Mouse (Mus musculus): ENCODE data around the gene Nnat. TPM values are rescaled to one million over a fixed set of nuclear protein-coding genes. Genes with fewer than 3 reads are reported as not detected.
A peak's percentile ranks its signal among the peaks of the same experiment; 100 is the strongest.

The Nnat gene
- total RNA-seq (2021): 1 to 10 TPM; 3.9 to 6.4 TPM

- intact Hi-C loops (cut with DNase I): no loop called here
- DNase-seq: peak in 1 of 2 experiments; percentile 27
These were observed at the start of gene Nnat for GRCm38 (mm10) chr2:157559858-157560257. Nnat (plus strand) TSS chr2:157560078.

GRCm38 (mm10) chr2:157512859-157513258 is 47.0 kb upstream of the Nnat start:
- intact Hi-C loops (cut with DNase I): no loop called here
- no peak for DNase-seq

- no peak for DNase-seq
- intact Hi-C loops (cut with DNase I): no loop called here
These were observed 46.1 kb upstream of the Nnat start for GRCm38 (mm10) chr2:157513737-157514208.

- DNase-seq: no peak
- intact Hi-C loops (cut with DNase I): no loop called here
These were observed 45.5 kb upstream of the Nnat start for GRCm38 (mm10) chr2:157514353-157514752.

GRCm38 (mm10) chr2:157517526-157517925 is 42.4 kb upstream of the Nnat start:
- intact Hi-C loops (cut with DNase I): no loop called here

GRCm38 (mm10) chr2:157518451-157518850 is 41.4 kb upstream of the Nnat start:
- intact Hi-C loops (cut with DNase I): no loop called here
- no peak for DNase-seq

More at GRCm38 (mm10) chr2:157517526-157517925, 42.4 kb upstream of the Nnat start:
- no peak for DNase-seq

GRCm38 (mm10) chr2:157519452-157519851 is 40.4 kb upstream of the Nnat start:
- DNase-seq: no peak
- intact Hi-C loops (cut with DNase I): no loop called here

- DNase-seq: no peak
- intact Hi-C loops (cut with DNase I): no loop called here
These were observed 39.4 kb upstream of the Nnat start for GRCm38 (mm10) chr2:157520496-157520895.

- intact Hi-C loops (cut with DNase I): no loop called here
- no peak for DNase-seq
These were observed 37.3 kb upstream of the Nnat start for GRCm38 (mm10) chr2:157522556-157522955.

GRCm38 (mm10) chr2:157530056-157530955 is 29.6 kb upstream of the Nnat start:
- no peak for DNase-seq
- intact Hi-C loops (cut with DNase I): no loop called here

GRCm38 (mm10) chr2:157531681-157532426 is 28.0 kb upstream of the Nnat start:
- DNase-seq: no peak
- intact Hi-C loops (cut with DNase I): no loop called here

GRCm38 (mm10) chr2:157534163-157534562 is 25.7 kb upstream of the Nnat start:
- intact Hi-C loops (cut with DNase I): no loop called here
- DNase-seq: no peak

GRCm38 (mm10) chr2:157536476-157537081 is 23.3 kb upstream of the Nnat start:
- peak in 1 of 2 experiments; percentile 30 for DNase-seq
- intact Hi-C loops (cut with DNase I): no loop called here

GRCm38 (mm10) chr2:157537118-157537517 is 22.8 kb upstream of the Nnat start:
- DNase-seq: no peak
- intact Hi-C loops (cut with DNase I): no loop called here

- intact Hi-C loops (cut with DNase I): no loop called here
- peak; percentile 77 to 80 for DNase-seq
These were observed 19.6 kb upstream of the Nnat start for GRCm38 (mm10) chr2:157540073-157540952.

- DNase-seq: no peak
- intact Hi-C loops (cut with DNase I): no loop called here
These were observed 18.8 kb upstream of the Nnat start for GRCm38 (mm10) chr2:157540953-157541569.

- no peak for DNase-seq
- intact Hi-C loops (cut with DNase I): no loop called here
These were observed 18.2 kb upstream of the Nnat start for GRCm38 (mm10) chr2:157541631-157542030.

GRCm38 (mm10) chr2:157542415-157542814 is 17.5 kb upstream of the Nnat start:
- no peak for DNase-seq
- intact Hi-C loops (cut with DNase I): no loop called here

GRCm38 (mm10) chr2:157544333-157544888 is 15.5 kb upstream of the Nnat start:
- intact Hi-C loops (cut with DNase I): no loop called here
- DNase-seq: no peak
